Mouse (Mus musculus): ENCODE data around the gene Zfp202. TPM values are rescaled to one million over a fixed set of nuclear protein-coding genes. Genes with fewer than 3 reads are reported as not detected.

Zfp202 gene
- total RNA-seq, 1 experiment from 2014 or later = 3.9 TPM

GRCm38 (mm10) chr9:40240311-40240710 is 48.2 kb downstream of the Zfp202 start:
- no peak for DNase-seq

- DNase-seq = peak; percentile 62
These were observed 49.2 kb downstream of the Zfp202 start for GRCm38 (mm10) chr9:40241223-40241801.

DNA sequence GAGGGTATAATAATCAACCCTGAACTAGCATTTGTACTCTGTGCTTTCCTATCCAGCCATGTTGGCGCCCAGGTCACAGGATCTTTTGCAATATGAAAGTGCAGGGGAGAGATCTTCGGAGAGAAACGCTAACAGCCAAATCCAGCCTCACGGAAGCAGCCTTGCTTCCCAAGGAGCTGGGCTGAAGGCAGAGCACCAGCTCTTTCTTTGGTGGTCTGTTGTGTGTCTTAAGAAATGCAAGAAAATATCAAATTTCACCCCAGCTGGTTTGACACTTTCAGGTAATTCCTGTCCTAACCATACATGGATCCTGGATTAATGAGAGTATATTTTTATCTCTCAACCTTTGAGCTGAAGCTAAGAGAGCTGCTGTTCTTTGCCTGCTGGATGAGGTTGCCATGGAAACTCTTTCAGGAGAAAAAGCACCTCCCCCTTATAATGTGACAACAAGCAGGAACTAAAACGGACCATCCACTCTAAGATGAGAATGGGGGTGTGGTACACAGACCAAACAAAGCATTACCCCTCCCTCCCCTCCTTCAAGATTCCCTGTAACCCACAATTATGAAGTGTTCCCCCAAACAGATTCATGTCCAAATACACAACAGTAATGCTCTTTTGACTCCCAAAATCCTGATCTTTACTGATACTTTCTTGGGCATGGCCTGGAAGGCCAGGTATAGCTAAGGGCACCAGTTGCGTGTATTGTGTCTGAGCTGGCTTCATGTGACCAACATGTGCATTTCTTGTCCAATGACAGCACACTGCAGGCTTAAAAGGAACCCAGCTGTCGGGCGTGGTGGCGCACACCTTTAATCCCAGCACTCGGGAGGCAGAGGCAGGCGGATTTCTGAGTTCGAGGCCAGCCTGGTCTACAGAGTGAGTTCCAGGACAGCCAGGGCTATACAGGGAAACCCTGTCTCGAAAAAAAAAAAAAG is 50.1 kb downstream of the Zfp202 start:
- peak; percentile 15 for DNase-seq

DNA sequence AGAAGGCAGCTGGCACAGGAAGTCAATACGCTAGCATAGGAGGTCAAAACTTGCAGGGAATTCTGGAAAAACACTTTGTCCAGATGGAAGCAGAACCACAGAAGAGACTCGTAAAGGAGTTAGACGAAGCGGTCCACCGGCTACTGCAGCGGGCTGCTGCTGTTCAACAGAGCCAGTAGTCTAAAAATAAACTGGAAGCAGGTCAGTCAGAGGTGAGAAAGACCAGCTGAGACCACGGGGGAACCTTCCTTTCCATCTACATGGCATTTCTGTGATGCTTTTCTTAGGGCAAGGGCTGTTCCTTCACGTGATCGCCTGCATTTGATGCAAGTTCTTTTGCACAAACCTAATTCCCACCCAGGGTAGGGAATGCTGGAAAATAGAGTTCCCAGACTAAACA is 53.4 kb downstream of the Zfp202 start:
- DNase-seq = no peak

DNA sequence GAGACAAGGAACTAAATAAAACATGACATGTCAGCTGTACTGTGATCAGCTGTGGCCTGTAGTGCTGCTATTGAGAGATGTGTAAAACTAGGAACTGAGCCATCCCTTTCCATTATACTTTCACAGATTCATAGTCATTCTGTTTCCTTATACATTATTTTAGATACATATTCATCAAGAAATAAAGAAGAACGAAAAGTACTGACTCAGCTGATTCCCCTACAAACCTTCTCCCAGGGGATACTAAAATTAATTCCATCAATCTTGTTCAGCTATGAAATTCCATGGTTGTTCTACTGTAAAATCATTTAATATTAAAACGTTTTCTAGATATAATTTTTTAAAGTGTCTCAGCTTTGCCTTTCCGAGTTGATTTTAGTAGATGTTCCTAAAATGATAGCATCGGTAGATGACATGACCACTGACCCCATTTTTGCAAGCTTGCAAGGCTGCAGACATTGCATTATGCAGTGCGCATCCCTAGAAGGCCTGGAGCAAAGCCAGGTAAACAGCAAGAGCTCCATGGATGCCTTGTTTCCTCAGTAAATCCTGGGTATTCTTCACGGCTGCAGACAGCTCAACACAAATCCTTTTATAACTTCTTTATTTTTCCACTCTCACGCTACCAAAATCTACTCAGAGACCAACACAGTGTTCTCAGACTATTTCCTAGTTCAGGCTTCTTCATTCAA is 54.0 kb downstream of the Zfp202 start:
- DNase-seq = no peak

GRCm38 (mm10) chr9:40246702-40247101 is 54.6 kb downstream of the Zfp202 start:
- no peak for DNase-seq

DNA sequence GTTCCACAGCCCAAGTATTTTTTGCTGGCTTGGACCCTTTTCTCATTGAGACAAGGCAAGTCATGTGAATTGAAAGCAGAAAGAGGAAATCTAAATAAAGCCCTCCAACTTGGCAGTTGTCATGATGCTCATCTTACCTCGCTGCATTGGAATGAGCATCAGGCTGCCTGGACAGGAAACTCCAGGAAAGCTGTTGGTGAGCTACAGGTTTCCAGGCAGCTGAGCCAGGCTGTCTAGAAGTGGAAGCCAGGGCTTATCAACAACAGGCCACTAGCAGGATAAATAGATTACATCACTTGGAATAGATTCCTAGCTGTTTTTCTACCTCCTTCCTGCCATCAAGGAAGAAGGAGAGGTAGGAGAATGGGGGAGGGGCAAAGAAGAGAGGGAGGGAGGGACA is 57.0 kb downstream of the Zfp202 start:
- no peak for DNase-seq

GRCm38 (mm10) chr9:40252459-40252858 is 60.3 kb downstream of the Zfp202 start:
- no peak for DNase-seq

Other genes starting within 250 kb of the Zfp202 start
- not detected in 2 replicates for gene Olfr975, start 240.3 kb upstream of the Zfp202 start, total RNA-seq (2021)
- gene Olfr976, start 231.2 kb upstream of the Zfp202 start, total RNA-seq (2021) = not detected in 2 replicates
- not detected in 2 replicates for gene Olfr978, start 200.2 kb upstream of the Zfp202 start, total RNA-seq (2021)
- not detected in 2 replicates for gene Olfr979, start 188.9 kb upstream of the Zfp202 start, total RNA-seq (2021)
- not detected in 2 replicates for gene Olfr980, start 182.7 kb upstream of the Zfp202 start, total RNA-seq (2021)
- not detected in 2 replicates for gene Olfr981, start 170.9 kb upstream of the Zfp202 start, total RNA-seq (2021)
- not detected in 2 replicates for gene Olfr982, start 118.5 kb upstream of the Zfp202 start, total RNA-seq (2021)
- not detected in 2 replicates for gene Olfr983, start 98.7 kb upstream of the Zfp202 start, total RNA-seq (2021)
- not detected in 2 replicates for gene Olfr984, start 78.1 kb upstream of the Zfp202 start, total RNA-seq (2021)
- gene Olfr985, start 62.1 kb upstream of the Zfp202 start, total RNA-seq (2021) = not detected in 2 replicates
- gene Tmem225, start 44.2 kb upstream of the Zfp202 start, total RNA-seq (2021) = not detected in 2 replicates
- not detected in 2 replicates for gene Olfr986, start 11.4 kb upstream of the Zfp202 start, total RNA-seq (2021)
- 3.2 and 5.4 TPM in 2 replicates for gene Scn3b, start 76.9 kb downstream of the Zfp202 start, total RNA-seq (2021)

Data from adrenal gland, postnatal 14 days (tissue).